ENCODE assay signal across 23 mouse cellular contexts in genomic region chr9:33360966-33361365, GRCm38 (mm10).
"Had no signal": no experiment of that assay in that cellular context is flagged by ENCODE, and none has a peak within 500 bp of the region (broad histone marks: within the 10 kb centered on the region; RNA-seq: fewer than 3 reads in every experiment).

No protein-coding gene starts in this region.

- H3K9ac ChIP-seq: heart, embryonic 12.5 days; kidney, embryonic 15.5 days; limb, embryonic 12.5 days; liver, embryonic 13.5 days; liver, embryonic 15.5 days; liver, postnatal 0 days had no signal

- ATAC-seq: intestine, embryonic 16.5 days; liver, postnatal 0 days had no signal

- H3K27ac ChIP-seq: heart, embryonic 10.5 days; kidney, embryonic 15.5 days; kidney, postnatal 0 days; left cerebral cortex, adult 2 months; limb, embryonic 10.5 days; limb, embryonic 12.5 days; liver, embryonic 13.5 days; liver, embryonic 15.5 days had no signal

- DNase-seq: gastrocnemius, postnatal 14 days; gastrocnemius, postnatal 36 days; heart, adult 18-20 months; heart, postnatal 10 days; kidney, adult 11 months; kidney, adult 2 months; kidney, adult 9 months; kidney, postnatal 14 days; kidney, postnatal 36 days; layer of hippocampus, adult 9-11 months; liver; liver, embryonic 13.5 days; liver, postnatal 0 days had no signal

- H3K4me2 ChIP-seq: heart, embryonic 12.5 days; kidney, embryonic 15.5 days; limb, embryonic 12.5 days; liver, embryonic 11.5 days; liver, embryonic 13.5 days; liver, embryonic 15.5 days had no signal

- H3K27me3 ChIP-seq: heart, embryonic 12.5 days; kidney, embryonic 15.5 days; limb, embryonic 12.5 days; liver, embryonic 13.5 days; liver, embryonic 15.5 days had no signal

- H3K4me3 ChIP-seq: heart, embryonic 10.5 days; heart, embryonic 12.5 days; kidney, embryonic 15.5 days; left cerebral cortex, adult 2 months; limb, embryonic 10.5 days; limb, embryonic 12.5 days; liver, embryonic 13.5 days; liver, embryonic 15.5 days had no signal

- H3K9me3 ChIP-seq: heart, embryonic 10.5 days; heart, embryonic 12.5 days; kidney, embryonic 15.5 days; limb, embryonic 10.5 days; limb, embryonic 12.5 days; liver, embryonic 13.5 days; liver, embryonic 15.5 days had no signal

- H3K4me1 ChIP-seq: heart, embryonic 10.5 days; heart, embryonic 12.5 days; kidney, embryonic 15.5 days; liver, embryonic 13.5 days; liver, embryonic 15.5 days had no signal

- H3K36me3 ChIP-seq: heart, embryonic 10.5 days; heart, embryonic 12.5 days; kidney, embryonic 15.5 days; limb, embryonic 10.5 days; limb, embryonic 12.5 days; liver, embryonic 13.5 days; liver, embryonic 15.5 days had no signal
